Mouse (Mus musculus) cerebellum, adult 11-12 months (tissue): ENCODE data around the gene Tbrg4.
"Not testable (repeated sequence)": the region's sequence is repeated elsewhere in the genome, so short reads cannot be mapped to it uniquely, and the experiment has no call there.

Source experiments
- DNase-seq: peaks from one replicate; pipeline ENCODE4 v3.0.0; 2022

Gene Tbrg4

GRCm38 (mm10) chr11:6625478-6626387, at the start of gene Tbrg4:
Gene Tbrg4 (minus strand): TSS chr11:6626067.
- peak; percentile 94 for DNase-seq

- no peak for DNase-seq
Observed at GRCm38 (mm10) chr11:6675402-6675801, 49.5 kb upstream of the Tbrg4 start.

- DNase-seq, result no peak
Observed at GRCm38 (mm10) chr11:6674701-6675100, 48.8 kb upstream of the Tbrg4 start.

DNA sequence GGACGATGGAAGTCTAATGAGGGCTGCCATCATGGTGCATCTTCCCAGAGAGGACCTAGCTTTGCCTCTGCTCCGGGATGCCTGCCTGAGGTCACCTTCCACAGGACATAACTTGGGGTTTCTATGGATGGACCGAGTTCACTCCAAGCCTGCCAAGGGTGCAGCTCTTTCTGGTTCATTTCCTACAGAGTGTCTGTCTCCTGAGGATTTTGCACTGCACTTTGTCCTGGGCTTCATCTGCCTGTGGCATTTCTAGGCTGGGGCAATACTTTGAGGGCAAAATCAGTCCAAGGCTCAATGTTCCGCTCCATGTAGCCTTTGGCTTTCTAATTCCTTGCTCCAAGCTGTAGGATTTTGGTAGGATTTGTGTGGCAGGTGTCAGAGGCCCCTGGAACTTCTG, 45.0 kb upstream of the Tbrg4 start:
- no peak for DNase-seq

DNA sequence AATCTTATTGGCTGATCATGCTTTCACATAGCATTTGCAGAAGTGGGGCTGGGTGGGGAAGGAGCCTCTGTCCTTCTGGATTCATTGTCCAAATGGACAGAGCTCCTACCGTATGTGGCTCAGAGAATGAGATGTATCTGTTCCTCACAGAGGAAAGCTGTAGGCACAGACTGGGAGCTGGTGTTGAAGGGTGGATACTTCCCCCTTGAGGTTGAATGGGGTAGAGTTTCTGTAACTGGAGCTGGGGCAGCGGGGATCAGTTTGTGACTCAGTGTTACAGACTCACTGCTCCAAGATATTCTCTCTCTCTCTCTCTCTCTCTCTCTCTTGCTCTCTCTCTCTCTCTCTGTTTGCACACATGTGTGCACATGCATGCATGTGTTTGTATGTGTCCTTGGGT, 44.2 kb upstream of the Tbrg4 start:
- no peak for DNase-seq

GRCm38 (mm10) chr11:6669041-6669440, 43.2 kb upstream of the Tbrg4 start:
- no peak for DNase-seq

DNA sequence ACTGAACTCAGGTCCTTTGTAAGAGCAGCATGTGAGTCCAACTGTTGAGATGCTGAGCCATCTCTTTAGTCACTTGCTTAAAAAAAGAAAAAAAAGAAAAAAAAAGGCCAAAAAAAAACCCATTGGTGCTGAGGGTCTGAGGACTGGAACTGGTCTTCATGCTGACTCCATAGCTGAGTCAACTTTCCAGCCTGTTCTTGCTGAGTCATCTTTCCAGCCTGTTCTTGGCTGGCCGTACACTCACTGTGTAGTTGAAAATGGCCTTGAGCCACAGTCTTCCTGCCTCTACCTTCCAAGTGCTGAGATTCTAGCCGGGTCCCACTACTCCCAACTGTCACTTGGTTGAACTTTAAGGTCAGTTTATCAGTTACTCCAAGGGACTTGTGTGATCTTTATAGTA, 40.8 kb upstream of the Tbrg4 start:
- no peak for DNase-seq

DNA sequence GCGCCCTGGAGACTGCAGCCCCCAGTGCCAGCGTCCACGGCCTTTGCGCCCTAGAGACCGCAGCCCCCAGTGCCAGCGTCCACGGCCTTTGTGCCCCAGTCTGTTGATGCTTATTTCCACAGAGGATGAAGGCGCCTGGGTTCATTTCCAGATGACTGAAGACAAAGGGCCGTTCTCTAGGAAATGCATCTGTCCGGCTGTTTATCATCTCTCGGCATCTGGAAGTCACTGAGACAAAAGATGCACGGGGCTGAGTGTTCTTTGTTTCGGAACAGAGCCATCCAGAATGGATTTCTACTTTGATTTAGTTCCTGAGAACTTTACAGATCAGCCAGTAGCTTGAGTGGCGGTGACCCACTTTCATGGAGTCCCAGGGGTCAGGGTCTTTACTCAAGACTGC, 35.3 kb upstream of the Tbrg4 start:
- DNase-seq, result no peak

GRCm38 (mm10) chr11:6658271-6658670, 32.4 kb upstream of the Tbrg4 start, which contains the start of gene Ramp3:
Gene Ramp3 (plus strand): TSS chr11:6658521.
- peak; percentile 59 for DNase-seq

- peak; percentile 76 for DNase-seq
Observed at GRCm38 (mm10) chr11:6654903-6655302, 29.0 kb upstream of the Tbrg4 start.

DNA sequence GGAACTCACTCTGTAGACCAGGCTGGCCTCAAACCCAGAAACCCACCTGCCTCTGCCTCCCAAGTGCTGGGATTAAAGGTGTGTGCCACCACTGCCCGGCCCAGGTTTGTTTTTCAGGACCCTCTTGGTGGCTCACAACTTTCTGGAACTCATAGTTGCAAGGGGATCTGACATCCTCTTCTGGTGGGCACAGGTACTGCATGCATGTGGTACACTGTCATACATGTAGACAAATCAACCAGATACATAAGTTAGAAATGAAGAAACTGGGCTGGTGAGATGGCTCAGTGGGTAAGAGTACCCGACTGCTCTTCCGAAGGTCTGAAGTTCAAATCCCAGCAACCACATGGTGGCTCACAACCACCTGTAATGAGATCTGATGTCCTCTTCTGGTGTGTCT, 27.1 kb upstream of the Tbrg4 start:
- not testable (repeated sequence) for DNase-seq

DNA sequence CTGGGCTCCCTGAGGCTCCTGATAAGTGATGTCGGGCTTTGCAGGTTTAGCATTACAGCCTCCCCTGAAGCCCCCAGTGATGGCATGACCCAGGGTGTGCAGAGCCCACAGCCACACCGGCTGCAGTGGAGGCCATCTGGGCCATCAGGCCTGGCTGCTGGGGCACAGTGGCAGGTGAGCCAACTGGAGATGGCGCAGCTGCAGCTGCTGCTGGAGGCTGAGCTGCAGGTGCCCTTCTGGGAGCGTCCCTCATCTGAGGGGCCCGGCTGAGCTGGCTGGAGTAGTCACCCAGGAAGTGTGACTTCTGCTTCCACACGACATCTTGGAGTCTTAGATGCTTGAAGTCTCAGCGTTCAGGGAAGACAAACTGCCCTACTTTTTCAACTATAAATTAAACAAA, 24.7 kb upstream of the Tbrg4 start:
- no peak for DNase-seq

DNA sequence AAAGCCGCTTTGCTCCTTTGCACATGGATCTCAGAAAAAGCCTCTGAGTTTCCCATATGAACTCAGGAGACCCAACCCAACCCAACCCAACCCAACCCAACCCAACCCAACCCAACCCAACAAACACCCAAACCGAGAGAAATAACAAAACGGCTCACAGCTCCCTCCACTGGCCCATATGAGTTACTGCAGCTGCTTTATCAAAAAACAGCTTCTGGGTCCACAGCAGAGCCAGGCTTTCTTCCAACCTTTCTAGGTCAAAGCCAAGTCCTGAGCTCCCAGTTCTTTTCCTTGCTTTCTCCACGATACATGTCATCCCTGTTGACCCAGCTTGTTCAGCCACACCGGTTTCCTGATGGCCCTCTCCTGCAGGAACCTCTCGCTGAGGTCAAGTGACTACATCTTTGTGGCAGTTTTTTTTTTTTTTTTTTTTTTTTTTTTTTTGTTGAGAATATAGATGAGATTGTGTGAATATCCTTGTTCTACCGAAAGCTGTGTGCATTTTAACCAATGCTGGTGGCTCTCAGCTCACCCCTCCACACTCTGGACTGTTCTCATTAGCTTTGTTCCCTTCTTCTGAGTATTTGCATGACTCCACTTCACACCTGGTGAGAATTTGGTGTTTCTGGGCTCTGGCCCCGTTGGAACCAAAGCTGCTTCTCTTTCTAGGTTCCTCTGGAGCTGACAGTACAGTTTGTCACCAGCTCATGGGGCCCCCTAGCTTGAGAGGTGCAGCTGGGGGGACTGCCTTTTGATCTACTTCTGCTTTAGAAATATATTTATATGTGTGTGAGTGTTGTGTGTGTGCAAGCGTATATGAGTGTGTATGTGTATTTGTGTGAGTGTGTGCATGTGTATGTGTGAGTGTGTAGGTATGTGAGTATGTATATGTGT, 22.2 kb upstream of the Tbrg4 start:
- DNase-seq, result no peak

- DNase-seq, result no peak
Observed at GRCm38 (mm10) chr11:6644566-6644965, 18.7 kb upstream of the Tbrg4 start.

DNA sequence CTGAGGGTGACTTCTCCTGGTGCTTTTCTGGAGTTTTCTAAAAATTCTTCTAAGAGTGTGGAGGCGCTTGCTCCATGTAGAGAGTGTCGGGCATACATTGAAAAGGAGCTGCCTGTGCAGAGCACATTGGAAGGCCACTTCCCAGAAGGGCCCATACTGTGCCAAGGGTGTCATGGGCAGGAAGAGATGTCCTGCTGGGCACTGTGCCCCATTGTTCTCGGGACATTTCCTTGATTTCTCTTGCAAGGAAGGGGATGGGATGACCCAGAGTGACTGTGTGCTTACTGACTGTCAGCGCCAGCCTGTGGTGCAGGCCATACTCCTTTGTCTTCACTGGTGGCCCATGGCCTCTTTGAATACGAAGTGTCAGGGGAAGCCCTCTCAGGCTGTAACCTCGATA, 13.2 kb upstream of the Tbrg4 start:
- no peak for DNase-seq

GRCm38 (mm10) chr11:6638537-6638936, 12.7 kb upstream of the Tbrg4 start, which contains the start of gene Wap:
Gene Wap (minus strand): TSS chr11:6638637.
- no peak for DNase-seq

GRCm38 (mm10) chr11:6636150-6636549, 10.3 kb upstream of the Tbrg4 start:
- DNase-seq, result no peak

DNA sequence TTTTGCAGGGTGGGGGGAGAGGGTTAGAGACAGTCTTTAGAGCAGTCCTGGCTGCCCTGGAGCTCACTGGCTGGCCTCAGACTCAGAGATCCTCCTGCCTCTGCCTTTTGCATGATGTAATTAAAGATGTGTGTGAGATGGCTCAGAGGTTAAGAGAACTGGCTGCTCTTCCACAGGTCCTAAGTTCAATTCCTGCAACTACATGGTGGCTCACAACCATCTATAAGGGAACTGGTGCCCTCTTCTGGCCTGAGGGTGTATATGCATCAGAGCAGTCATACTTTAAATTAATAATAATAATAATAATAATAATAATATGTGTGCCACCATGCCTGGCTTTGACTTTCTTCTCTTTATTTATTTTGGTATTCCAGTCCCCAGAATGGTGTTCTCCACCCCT, 3.8 kb upstream of the Tbrg4 start:
- DNase-seq, result no peak

DNA sequence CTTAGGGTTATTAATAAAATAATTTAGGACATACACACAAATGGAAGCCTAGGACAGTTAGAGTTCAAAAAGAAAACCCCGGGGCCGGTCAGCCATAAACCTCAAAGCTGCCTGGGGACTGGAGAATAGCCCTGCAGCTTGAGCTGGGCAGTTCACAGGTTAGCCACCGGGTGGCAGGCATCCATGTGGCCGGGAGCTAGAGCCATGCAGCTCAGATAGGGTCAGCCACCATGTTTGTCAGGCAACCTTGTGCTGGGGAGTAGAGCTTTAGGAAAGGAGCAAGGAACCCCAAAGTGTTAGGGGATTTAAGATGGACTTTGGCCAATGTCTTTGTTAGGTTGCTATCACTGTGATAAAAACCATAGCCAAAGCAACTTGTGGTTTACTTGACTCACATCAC, 2.7 kb upstream of the Tbrg4 start:
- DNase-seq, result peak; percentile 55

DNA sequence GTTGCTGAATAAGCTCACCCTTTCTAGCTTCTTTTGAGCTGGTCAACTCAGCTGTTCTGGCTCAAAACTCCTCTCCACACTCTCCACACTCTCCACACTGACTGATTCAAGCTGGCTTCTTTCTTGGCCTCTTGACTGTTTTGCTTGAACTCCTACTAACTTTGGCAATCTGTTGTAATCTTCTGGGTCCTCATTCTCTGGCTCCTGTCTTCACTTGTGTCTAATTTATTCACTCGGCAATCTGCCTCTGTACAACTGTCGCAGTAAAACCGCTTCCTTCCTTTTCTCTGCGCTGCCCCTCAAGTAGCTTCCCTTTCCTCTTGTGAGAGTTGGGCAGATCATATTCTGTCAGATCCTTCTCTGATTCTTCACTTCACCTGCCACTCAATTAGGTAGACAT, 1.9 kb upstream of the Tbrg4 start:
- no peak for DNase-seq

DNA sequence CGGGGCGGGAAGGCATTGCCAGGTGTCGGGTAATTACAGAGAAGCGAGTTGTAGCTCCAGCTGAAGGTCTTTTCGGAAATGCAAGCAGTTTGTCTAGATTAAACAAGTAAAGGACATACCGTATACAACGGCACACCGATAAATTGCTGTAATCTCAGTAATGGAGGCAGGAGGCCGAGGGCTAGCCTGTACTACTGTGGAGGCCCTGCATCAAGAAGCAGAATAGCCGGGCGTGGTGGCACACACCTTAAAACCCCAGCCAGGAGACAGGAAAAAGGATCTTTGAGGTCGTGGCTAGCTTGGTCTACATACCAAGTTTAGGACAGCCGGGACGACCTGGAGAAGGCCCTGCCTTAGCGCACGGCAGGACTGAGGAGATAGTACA, 513 bp upstream of the Tbrg4 start:
- no peak for DNase-seq

DNA sequence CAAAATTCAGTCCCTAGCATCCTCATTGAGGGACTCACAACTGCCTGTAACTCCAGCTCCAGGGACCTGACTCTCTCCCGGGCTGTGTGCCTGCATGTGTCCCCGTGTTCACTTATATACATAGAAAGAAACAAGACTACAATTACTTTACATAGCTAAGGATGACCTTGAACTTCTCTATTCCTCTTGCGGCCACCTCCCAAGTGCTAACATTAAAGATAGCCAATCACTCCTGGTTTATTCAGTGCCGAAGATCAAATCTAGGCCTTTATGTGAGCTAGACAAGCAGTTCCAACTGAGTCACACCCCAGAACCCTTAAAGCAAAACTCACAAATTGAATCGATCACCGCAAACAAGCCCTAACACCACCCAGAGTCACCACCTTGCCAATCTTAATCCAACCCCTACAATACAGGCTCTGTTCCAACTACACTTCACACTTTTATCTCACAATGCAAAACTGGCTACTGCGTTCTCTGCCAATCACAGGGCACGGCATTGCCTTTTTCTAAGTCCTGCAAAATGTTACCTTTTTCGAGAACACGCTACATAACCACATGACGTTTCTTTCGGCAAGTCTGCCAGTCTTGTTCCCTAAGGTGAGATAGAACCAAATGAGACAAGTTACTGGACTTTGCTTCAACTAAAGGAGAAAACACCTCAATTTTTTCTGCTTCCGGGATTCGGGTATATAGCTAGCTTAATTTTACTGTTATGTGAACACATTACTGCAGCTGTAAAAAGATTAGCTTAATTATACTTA, 1.1 kb downstream of the Tbrg4 start:
- no peak for DNase-seq

GRCm38 (mm10) chr11:6623704-6624103, 2.2 kb downstream of the Tbrg4 start:
- no peak for DNase-seq
